Mouse (Mus musculus): Measurements from ENCODE around the gene Ttc19. TPM values are rescaled to one million over a fixed set of nuclear protein-coding genes. Genes with fewer than 3 reads are reported as not detected.

Ttc19 gene
- 11.6 and 31.1 TPM in 2 replicates for polyA plus RNA-seq (2021; fragmentation: Nextera tagmentation)
- long read RNA-seq, experiment 1, partial matches to known transcripts, result 48 of 63 reads
- long read RNA-seq, experiment 1, other reads (novel, unspliced or antisense), result 11 of 63 reads
- long read RNA-seq, experiment 2, partial matches to known transcripts, result 10 of 44 reads
- long read RNA-seq, experiment 2, other reads (novel, unspliced or antisense), result 33 of 44 reads

GRCm38 (mm10) chr11:62280675-62281600 lies at the start of gene Ttc19, which contains the start of gene Zswim7:
Gene Ttc19 (plus strand): TSS chr11:62281473.
Gene Zswim7 (minus strand): TSS chr11:62281375.

GRCm38 (mm10) chr11:62248401-62249244 lies 32.6 kb upstream of the Ttc19 start, which contains the start of gene Adora2b:
Gene Adora2b (plus strand): TSS chr11:62248984.

Other genes with a start within 250 kb of the Ttc19 start
- gene Adora2b, start 32.5 kb upstream of the Ttc19 start, polyA plus RNA-seq (2021; fragmentation: Nextera tagmentation), result 7.3 and 8.6 TPM in 2 replicates
- gene Zswim7, start 98 bp upstream of the Ttc19 start, polyA plus RNA-seq (2021; fragmentation: Nextera tagmentation), result 47.5 and 50.0 TPM in 2 replicates
- gene Pigl, start 177.0 kb downstream of the Ttc19 start, polyA plus RNA-seq (2021; fragmentation: Nextera tagmentation), result 3.4 and 3.9 TPM in 2 replicates
- 51.6 and 98.2 TPM in 2 replicates for gene Ncor1, start 177.1 kb downstream of the Ttc19 start, polyA plus RNA-seq (2021; fragmentation: Nextera tagmentation)